Mouse (Mus musculus) liver, embryonic 14.5 days (tissue): Measurements from ENCODE around the gene Irf2bp2. TPM values are rescaled to one million over a fixed set of nuclear protein-coding genes. Genes with fewer than 3 reads are reported as not detected.

Experiments
- ATAC-seq: fragments of 200-750 bp; cut with Nextera tagmentation; 2 replicates; pipeline ENCODE4 v1.8.0; 2017; ENCODE audit warnings: moderate number of reproducible peaks, mild to moderate bottlenecking, moderate library complexity; ENCODE audit not compliant: insufficient read depth
- DNase-seq, 3 experiments: peaks; one replicate each; pipeline ENCODE4 v3.0.0-alpha.2; 2012 to 2013; ENCODE audit warnings: low read depth in 3 of 3, low spot score in 3 of 3
- H3K27ac ChIP-seq: fragments of 300-500 bp; sonication (generic); 2 replicates; pipeline ENCODE4 v1.5.1; 2014; ENCODE audit warnings: moderate library complexity, mild to moderate bottlenecking, control low read depth, inconsistent platforms
- H3K27me3 ChIP-seq: fragments of 300-500 bp; sonication (generic); 2 replicates; pipeline ENCODE4 v1.6.1; 2014; ENCODE audit warnings: mild to moderate bottlenecking, low read length, moderate library complexity; ENCODE audit not compliant: control insufficient read depth, insufficient read depth
- H3K36me3 ChIP-seq: fragments of 300-500 bp; sonication (generic); replicated peaks from 2 replicates; pipeline ENCODE4 v1.6.1; 2014; ENCODE audit warnings: low read depth; ENCODE audit not compliant: control insufficient read depth, insufficient read depth
- H3K4me1 ChIP-seq, 2 experiments: fragments of 200-500 bp in 1 of 2; fragments of 300-500 bp in 1 of 2; sonication (generic) in 1 of 2; replicated peaks; 2 replicates each; pipeline ENCODE4 v1.6.1; 2012 to 2014; ENCODE audit warnings: antibody characterized with exemption in 1 of 2, inconsistent platforms in 1 of 2, low read length in 1 of 2; ENCODE audit not compliant: control insufficient read depth in 2 of 2, insufficient read depth in 2 of 2
- H3K4me2 ChIP-seq: fragments of 300-500 bp; sonication (generic); 2 replicates; pipeline ENCODE4 v1.6.1; 2014; ENCODE audit warnings: low read depth, mild to moderate bottlenecking, control low read depth, moderate library complexity
- H3K4me3 ChIP-seq, 2 experiments: fragments of 200-500 bp in 1 of 2; fragments of 300-500 bp in 1 of 2; sonication (generic) in 1 of 2; 2 replicates each; pipeline ENCODE4 v1.5.1; 2012 to 2014; ENCODE audit warnings: low read depth in 2 of 2, low read length in 2 of 2, mild to moderate bottlenecking in 2 of 2, control low read depth in 1 of 2, inconsistent platforms in 1 of 2, moderate library complexity in 1 of 2; ENCODE audit not compliant: insufficient read depth in 1 of 2
- H3K9ac ChIP-seq: fragments of 300-500 bp; sonication (generic); replicated peaks from 2 replicates; pipeline ENCODE4 v1.6.1; 2014; ENCODE audit warnings: mild to moderate bottlenecking, control low read depth, moderate library complexity
- H3K9me3 ChIP-seq: fragments of 300-500 bp; sonication (generic); 2 replicates; pipeline ENCODE4 v1.6.1; 2016; ENCODE audit warnings: low read length, mixed read lengths; ENCODE audit not compliant: control insufficient read depth
- CTCF ChIP-seq: IDR thresholded peaks from 2 replicates; pipeline ENCODE4 v1.5.1; 2016; ENCODE audit warnings: antibody characterized with exemption, low read depth, control low read depth
- EP300 ChIP-seq: IDR thresholded peaks from 2 replicates; pipeline ENCODE4 v1.6.1; 2016; ENCODE audit warnings: antibody characterized with exemption, low read depth
- WGBS: fragments of 180-500 bp; shearing (Covaris S2); extraction: QIAGEN DNeasy Blood & Tissue Kit; methylation state at CpG from one replicate; pipeline ENCODE4 v1.1.7; 2014; ENCODE audit not compliant: insufficient replicate concordance; 5-methylcytosine and 5-hydroxymethylcytosine counted together
- polyA plus RNA-seq, 2 experiments: library from polyadenylated mRNA; depleted of rRNA in 1 of 2; stranded (reverse) in 1 of 2; unstranded in 1 of 2; fragments of >200 nt; fragmentation: Nextera tagmentation in 1 of 2; extraction: Ambion mirVana in 1 of 2; gene quantifications; 2 replicates each; pipeline versions ENCODE4 v1.2.1 to v1.2.3; 2012 to 2014

The Irf2bp2 gene
- polyA plus RNA-seq, 2 experiments, result 2.8 to 10.9 TPM

GRCm38 (mm10) chr8:126634541-126635048 is 40.8 kb upstream of the Irf2bp2 start:
- H3K9ac ChIP-seq, result no peak overlapping the region
- no peak overlapping the region for H3K4me2 ChIP-seq
- no peak overlapping the region for H3K4me3 ChIP-seq
- DNase-seq (no peak), ATAC-seq (no peak)
- 53% methylated on average over 6 of the region's 6 CpGs for WGBS
- no peaks in the 10 kb centered on the region for H3K4me1 ChIP-seq
- H3K27ac ChIP-seq, result no peak overlapping the region
- no peaks in the 10 kb centered on the region for H3K9me3 ChIP-seq
- TF ChIP-seq CTCF, result no peak
- no peak for TF ChIP-seq EP300
- H3K27me3 ChIP-seq, result no peaks in the 10 kb centered on the region
- no peaks in the 10 kb centered on the region for H3K36me3 ChIP-seq

DNA sequence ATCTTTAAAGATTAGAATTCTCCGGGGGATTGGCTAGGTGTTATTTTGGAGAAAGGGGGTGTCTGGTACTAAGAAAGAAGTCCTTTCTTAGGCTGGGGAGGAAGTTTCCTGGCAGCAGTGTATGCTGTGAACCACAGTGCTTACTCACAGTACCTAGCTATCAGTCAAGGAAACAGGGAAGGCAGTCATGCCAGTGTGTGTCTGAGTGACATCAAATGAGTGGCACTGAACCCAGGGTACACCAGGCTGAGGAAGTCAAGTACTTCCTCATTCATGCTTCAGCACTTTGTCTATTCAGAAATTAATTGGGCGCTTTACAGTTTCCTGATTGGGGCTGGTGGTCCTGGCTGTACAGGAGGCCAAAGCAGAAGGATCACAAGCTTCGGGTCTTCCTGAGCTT is 34.8 kb upstream of the Irf2bp2 start:
- no peak for ATAC-seq
- H3K4me2 ChIP-seq, result no peak overlapping the region
- no peak overlapping the region for H3K4me3 ChIP-seq
- no peaks in the 10 kb centered on the region for H3K36me3 ChIP-seq
- WGBS, result 52% methylated on average over 3 of the region's 3 CpGs
- H3K27ac ChIP-seq, result no peak overlapping the region
- no peak overlapping the region for H3K9ac ChIP-seq
- no peaks in the 10 kb centered on the region for H3K9me3 ChIP-seq
- no peaks in the 10 kb centered on the region for H3K27me3 ChIP-seq
- peaks cover 0 to 2% of the 10 kb centered on the region in 2 experiments; a peak in 2 of 4 replicates for H3K4me1 ChIP-seq
- no peak for DNase-seq
- TF ChIP-seq EP300 (no peak), CTCF (no peak)

- no peak for DNase-seq
- Histone ChIP-seq H3K27ac (no peak overlapping the region), H3K4me2 (no peak overlapping the region), H3K27me3 (no peaks in the 10 kb centered on the region), H3K4me3 (no peak overlapping the region), H3K4me1 (peaks cover 0 to 2% of the 10 kb centered on the region in 2 experiments; a peak in 2 of 4 replicates), H3K9me3 (no peaks in the 10 kb centered on the region), H3K9ac (no peak overlapping the region), H3K36me3 (no peaks in the 10 kb centered on the region)
- WGBS, result 69% methylated on average over 11 of the region's 11 CpGs
- ATAC-seq, result no peak
- no peak for TF ChIP-seq CTCF
Observed at GRCm38 (mm10) chr8:126626415-126626814, 32.6 kb upstream of the Irf2bp2 start.

DNA sequence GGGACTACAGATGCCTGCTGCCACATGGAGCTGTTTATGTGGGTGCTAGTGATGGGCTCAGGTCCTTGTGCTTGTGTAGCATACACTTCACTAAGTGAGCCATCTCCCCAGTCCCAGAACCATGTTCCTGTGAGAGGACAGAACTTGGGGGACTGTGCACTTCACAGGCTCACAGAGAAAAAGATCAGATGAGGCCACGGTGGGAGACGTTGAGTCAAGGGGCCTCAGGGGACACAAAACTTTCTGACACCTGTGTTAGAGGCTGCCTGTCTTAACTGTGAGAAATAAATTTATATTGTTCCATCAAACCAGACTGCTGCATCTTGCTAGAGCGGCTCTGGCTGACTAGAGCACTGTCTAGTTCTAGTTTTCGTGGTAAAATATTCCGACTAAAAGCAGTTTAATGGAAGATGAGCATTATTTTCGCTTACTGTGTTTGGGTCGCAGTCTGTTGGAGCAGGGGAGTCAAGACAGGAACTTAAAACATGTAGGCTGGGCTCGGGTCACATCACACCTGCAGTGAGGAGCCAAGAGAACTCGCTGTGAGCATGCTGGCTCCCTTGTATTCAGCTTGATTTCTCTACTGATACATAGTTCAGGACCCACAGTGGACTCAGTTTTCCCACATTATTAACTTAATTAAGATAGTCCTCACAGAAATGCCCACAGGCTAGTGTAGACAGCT is 28.5 kb upstream of the Irf2bp2 start:
- WGBS, result 69% methylated on average over 9 of the region's 9 CpGs
- DNase-seq, result no peak

GRCm38 (mm10) chr8:126620721-126621120 is 26.9 kb upstream of the Irf2bp2 start:
- Histone ChIP-seq H3K27me3 (no peaks in the 10 kb centered on the region), H3K4me3 (no peak overlapping the region), H3K4me1 (peaks cover 0 to 8% of the 10 kb centered on the region in 2 experiments; a peak in 3 of 4 replicates), H3K4me2 (no peak overlapping the region), H3K9me3 (no peaks in the 10 kb centered on the region), H3K9ac (no peak overlapping the region), H3K36me3 (no peaks in the 10 kb centered on the region), H3K27ac (no peak overlapping the region)
- 67% methylated on average over 3 of the region's 3 CpGs for WGBS
- no peak for TF ChIP-seq EP300
- no peak for TF ChIP-seq CTCF
- ATAC-seq (no peak), DNase-seq (no peak)

More for the DNA sequence above, 28.5 kb upstream of the Irf2bp2 start:
- Histone ChIP-seq H3K36me3 (no peaks in the 10 kb centered on the region), H3K9me3 (no peaks in the 10 kb centered on the region), H3K27ac (no peak overlapping the region), H3K4me2 (no peak overlapping the region), H3K4me1 (peaks cover 0 to 2% of the 10 kb centered on the region in 2 experiments; a peak in 2 of 4 replicates), H3K9ac (no peak overlapping the region), H3K27me3 (no peaks in the 10 kb centered on the region), H3K4me3 (no peak overlapping the region)
- no peak for ATAC-seq
- TF ChIP-seq CTCF, result no peak
- no peak for TF ChIP-seq EP300
